Mouse (Mus musculus): Measurements from ENCODE around the gene Gm21887.
"Not testable (repeated sequence)": the region's sequence is repeated elsewhere in the genome, so short reads cannot be mapped to it uniquely, and the experiment has no call there.

GRCm38 (mm10) chrX:170001388-170001695, 8.1 kb upstream of the Gm21887 start:
- not testable (repeated sequence) for TF ChIP-seq CTCF (IDR thresholded peaks at IDR 0.05; ENCODE audit: low read depth, low read length); POLR2A (IDR thresholded peaks at IDR 0.05; ENCODE audit: borderline replicate concordance, low read depth, low read length)

Measured in bone marrow macrophage, adult 2 months (primary cell).